Mouse (Mus musculus): Measurements from ENCODE around the gene Cdc42bpb. TPM values are rescaled to one million over a fixed set of nuclear protein-coding genes. Genes with fewer than 3 reads are reported as not detected.

Cdc42bpb gene
- polyA plus RNA-seq, 1 experiment, result 78.4 TPM

DNA sequence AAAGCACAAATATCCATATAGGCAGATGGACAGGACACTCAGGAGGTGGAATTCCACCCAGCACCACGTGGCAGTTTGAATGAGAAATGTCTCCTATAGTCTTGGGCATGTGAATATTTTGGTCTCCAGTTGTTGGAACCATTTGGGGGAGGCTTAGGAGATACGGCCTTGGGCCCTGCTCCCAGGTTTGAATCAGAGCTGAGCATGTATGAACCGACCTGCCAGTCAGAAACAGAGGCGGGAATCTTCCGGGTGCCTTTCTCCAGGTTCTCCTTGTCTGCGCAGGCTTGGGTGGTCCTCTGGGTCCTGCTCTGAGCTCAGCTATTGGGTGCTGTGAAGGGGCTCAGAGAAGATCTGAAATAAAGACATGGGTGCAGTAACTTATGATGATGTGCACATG is 16.5 kb upstream of the Cdc42bpb start:
- TF ChIP-seq POLR2A (IDR thresholded peaks at IDR 0.05; ENCODE audit: low read depth, low read length), result no peak
- TF ChIP-seq CTCF (IDR thresholded peaks at IDR 0.05; ENCODE audit: extremely low read depth, insufficient read depth, insufficient read length, insufficient replicate concordance), result no peak

DNA sequence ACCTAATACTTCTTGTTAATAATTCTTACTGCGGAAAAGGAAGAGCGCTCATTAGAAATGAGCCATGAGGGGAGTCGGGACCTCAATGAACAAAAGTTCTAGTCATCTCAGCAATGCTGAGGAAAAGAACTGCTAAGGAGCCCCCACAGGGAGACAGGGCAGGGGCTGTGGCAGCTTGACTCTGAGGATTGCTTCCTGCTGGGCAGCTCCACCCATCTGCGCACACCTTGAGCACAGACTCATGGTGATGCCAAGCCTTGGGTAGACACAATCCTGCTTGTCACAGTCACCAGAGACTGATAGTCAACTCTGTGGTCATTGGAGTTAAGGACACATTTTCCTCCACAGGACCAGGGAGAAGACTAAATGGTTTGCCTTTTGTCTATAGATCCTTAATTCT is 9.6 kb upstream of the Cdc42bpb start:
- WGBS, result 89% methylated on average over 4 of the region's 4 CpGs
- no peak overlapping the region for H3K4me3 ChIP-seq (ENCODE audit: extremely low read depth, insufficient read depth, insufficient read length)
- TF ChIP-seq POLR2A (IDR thresholded peaks at IDR 0.05; ENCODE audit: low read depth, low read length) (no peak), CTCF (IDR thresholded peaks at IDR 0.05; ENCODE audit: extremely low read depth, insufficient read depth, insufficient read length, insufficient replicate concordance) (no peak)
- no peak overlapping the region for H3K27ac ChIP-seq (ENCODE audit: insufficient read depth, low read length)
- no peaks in the 10 kb centered on the region for H3K4me1 ChIP-seq (ENCODE audit: control insufficient read depth, insufficient read depth, insufficient read length)
- no peaks in the 10 kb centered on the region for H3K36me3 ChIP-seq (ENCODE audit: control insufficient read depth, insufficient read depth, low read length)
- no peaks in the 10 kb centered on the region for H3K27me3 ChIP-seq (ENCODE audit: control insufficient read depth, insufficient read depth, low read length)
- DNase-seq (ENCODE audit: low read depth in 1 of 2, low spot score in 2 of 2), result no peak

More for the DNA sequence above, 16.5 kb upstream of the Cdc42bpb start:
- no peaks in the 10 kb centered on the region for H3K4me1 ChIP-seq (ENCODE audit: control insufficient read depth, insufficient read depth, insufficient read length)
- no peaks in the 10 kb centered on the region for H3K36me3 ChIP-seq (ENCODE audit: control insufficient read depth, insufficient read depth, low read length)
- no peak for DNase-seq (ENCODE audit: low read depth in 1 of 2, low spot score in 2 of 2)
- 83% methylated on average over 6 of the region's 6 CpGs for WGBS
- H3K27me3 ChIP-seq (ENCODE audit: control insufficient read depth, insufficient read depth, low read length), result no peaks in the 10 kb centered on the region
- no peak overlapping the region for H3K27ac ChIP-seq (ENCODE audit: insufficient read depth, low read length)
- no peak overlapping the region for H3K4me3 ChIP-seq (ENCODE audit: extremely low read depth, insufficient read depth, insufficient read length)

DNA sequence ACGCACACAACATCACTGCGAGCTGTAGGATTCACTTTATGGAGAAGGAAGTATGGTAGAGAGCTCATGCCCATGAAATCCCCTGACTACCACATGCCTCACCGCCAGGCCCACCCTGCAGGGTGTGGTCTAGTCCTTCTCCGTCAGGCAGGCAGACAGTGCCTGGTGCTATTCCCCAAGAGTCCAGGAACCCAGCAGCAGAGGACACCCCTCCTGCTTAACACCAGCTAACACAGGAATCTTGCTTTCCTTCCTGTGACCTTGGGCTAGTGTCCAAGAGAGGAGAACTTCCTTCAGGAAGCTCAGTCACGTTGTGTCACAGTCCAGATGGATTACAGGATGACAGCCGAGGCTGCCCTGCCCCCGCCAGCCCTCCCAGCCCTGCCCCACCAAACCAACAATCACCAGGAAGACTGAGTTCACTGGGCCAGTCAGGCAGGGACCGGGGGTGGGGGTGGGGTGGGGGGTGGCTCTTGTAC is 9.2 kb upstream of the Cdc42bpb start:
- WGBS, result 30% methylated on average over 8 of the region's 8 CpGs
- Histone ChIP-seq H3K27ac (ENCODE audit: insufficient read depth, low read length) (peak overlapping the region; percentile 16; the same call in 1 of the 2 replicates), H3K4me3 (ENCODE audit: extremely low read depth, insufficient read depth, insufficient read length) (no peak overlapping the region), H3K36me3 (ENCODE audit: control insufficient read depth, insufficient read depth, low read length) (no peaks in the 10 kb centered on the region), H3K4me1 (ENCODE audit: control insufficient read depth, insufficient read depth, insufficient read length) (no peaks in the 10 kb centered on the region), H3K27me3 (ENCODE audit: control insufficient read depth, insufficient read depth, low read length) (no peaks in the 10 kb centered on the region)
- TF ChIP-seq CTCF (IDR thresholded peaks at IDR 0.05; ENCODE audit: extremely low read depth, insufficient read depth, insufficient read length, insufficient replicate concordance), result no peak
- no peak for TF ChIP-seq POLR2A (IDR thresholded peaks at IDR 0.05; ENCODE audit: low read depth, low read length)
- no peak for DNase-seq (ENCODE audit: low read depth in 1 of 2, low spot score in 2 of 2)

DNA sequence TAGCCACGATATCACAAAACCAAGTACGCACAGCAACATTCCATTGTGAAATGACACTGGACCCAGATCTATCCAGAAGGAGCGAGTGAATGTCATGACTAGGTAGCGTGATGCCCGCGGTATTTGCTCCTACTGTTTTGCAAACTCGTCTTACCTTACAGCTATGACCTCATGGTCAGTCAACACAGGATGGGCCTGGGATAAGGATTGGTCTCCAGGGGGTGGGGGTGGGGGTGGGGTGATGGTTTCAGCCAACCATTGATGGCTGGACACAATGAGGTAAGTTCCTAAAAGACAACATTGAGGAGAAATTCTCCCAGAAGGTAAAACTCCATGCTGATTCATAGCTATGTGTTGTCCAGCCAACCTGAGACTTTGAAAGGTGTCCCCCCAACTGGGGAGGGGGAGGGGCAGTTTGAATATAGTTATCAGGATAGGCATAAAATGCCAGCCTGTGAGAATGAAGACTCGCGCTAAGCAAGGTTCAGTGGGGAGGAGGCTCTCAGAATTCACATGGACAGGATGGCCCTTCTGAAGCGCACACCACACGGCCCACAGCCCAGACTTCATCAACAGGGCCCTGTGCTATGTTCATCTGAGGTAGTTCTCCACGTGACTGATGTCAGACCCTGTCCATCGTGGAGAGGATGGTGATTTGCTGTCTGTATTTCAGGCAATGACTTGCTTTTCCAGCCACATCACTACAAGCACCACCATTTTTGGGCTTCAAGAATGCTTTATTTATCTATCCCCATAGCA is 8.5 kb upstream of the Cdc42bpb start:
- Histone ChIP-seq H3K4me1 (ENCODE audit: control insufficient read depth, insufficient read depth, insufficient read length) (no peaks in the 10 kb centered on the region), H3K4me3 (ENCODE audit: extremely low read depth, insufficient read depth, insufficient read length) (no peak overlapping the region), H3K27me3 (ENCODE audit: control insufficient read depth, insufficient read depth, low read length) (no peaks in the 10 kb centered on the region), H3K27ac (ENCODE audit: insufficient read depth, low read length) (peak overlapping the region; percentile 16; the same call in 1 of the 2 replicates), H3K36me3 (ENCODE audit: control insufficient read depth, insufficient read depth, low read length) (no peaks in the 10 kb centered on the region)
- TF ChIP-seq CTCF (IDR thresholded peaks at IDR 0.05; ENCODE audit: extremely low read depth, insufficient read depth, insufficient read length, insufficient replicate concordance) (no peak), POLR2A (IDR thresholded peaks at IDR 0.05; ENCODE audit: low read depth, low read length) (no peak)
- WGBS, result 80% methylated on average over 13 of the region's 13 CpGs
- DNase-seq (ENCODE audit: low read depth in 1 of 2, low spot score in 2 of 2), result no peak

DNA sequence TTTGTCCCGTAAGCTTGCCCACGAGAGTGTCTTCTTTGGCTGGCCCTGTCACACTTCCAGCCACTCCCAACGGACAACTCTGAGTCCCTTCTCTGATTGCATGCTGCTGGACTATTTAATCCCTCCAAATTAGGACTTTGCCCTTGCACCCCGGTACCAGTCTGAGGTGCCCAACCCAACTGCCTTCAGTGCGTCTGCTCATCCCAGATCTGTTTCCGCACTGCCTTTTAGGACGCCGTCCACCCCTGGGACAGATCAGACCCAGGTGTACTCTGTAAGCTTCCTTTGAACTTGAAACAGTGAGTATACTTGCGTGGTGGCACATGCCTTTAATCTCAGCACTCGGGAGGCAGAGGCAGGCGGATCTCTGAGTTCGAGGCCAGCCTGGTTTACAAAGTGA is 1.3 kb upstream of the Cdc42bpb start:
- H3K27me3 ChIP-seq (ENCODE audit: control insufficient read depth, insufficient read depth, low read length), result peaks cover 10% of the 10 kb centered on the region
- TF ChIP-seq CTCF (IDR thresholded peaks at IDR 0.05; ENCODE audit: extremely low read depth, insufficient read depth, insufficient read length, insufficient replicate concordance), result no peak
- no peak for TF ChIP-seq POLR2A (IDR thresholded peaks at IDR 0.05; ENCODE audit: low read depth, low read length)
- 71% methylated on average over 12 of the region's 12 CpGs for WGBS

DNA sequence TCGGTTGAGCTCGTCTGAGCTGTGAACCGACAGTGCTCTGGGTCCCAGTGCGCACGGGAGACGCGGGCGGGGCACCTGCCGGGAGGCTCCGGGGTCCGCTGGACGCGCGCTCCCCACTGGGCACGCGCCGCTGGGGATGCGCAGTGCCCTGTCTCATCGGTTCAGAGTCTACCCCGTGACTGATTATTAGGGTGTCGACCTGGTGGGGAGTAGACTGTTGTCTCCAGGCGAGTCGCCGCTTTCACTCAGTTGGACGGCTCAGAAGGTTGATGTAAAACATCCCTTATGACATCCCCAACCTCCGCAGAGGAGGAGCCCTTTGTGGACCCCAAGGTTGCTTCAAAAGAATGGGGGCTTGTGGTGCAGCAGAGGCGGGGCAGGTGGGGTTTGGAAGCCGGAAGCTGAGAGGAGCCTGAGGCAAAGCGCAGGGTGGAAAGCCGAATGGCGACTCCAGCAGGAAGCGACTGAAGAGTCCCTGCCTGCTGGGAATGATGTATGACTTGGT is 520 bp upstream of the Cdc42bpb start:
- Histone ChIP-seq H3K4me1 (ENCODE audit: control insufficient read depth, insufficient read depth, insufficient read length) (peaks cover 10% of the 10 kb centered on the region), H3K36me3 (ENCODE audit: control insufficient read depth, insufficient read depth, low read length) (no peaks in the 10 kb centered on the region), H3K27me3 (ENCODE audit: control insufficient read depth, insufficient read depth, low read length) (peaks cover 10% of the 10 kb centered on the region), H3K4me3 (ENCODE audit: extremely low read depth, insufficient read depth, insufficient read length) (peak overlapping the region; percentile 70), H3K27ac (ENCODE audit: insufficient read depth, low read length) (peak overlapping the region; percentile 65)
- no peak for DNase-seq (ENCODE audit: low read depth in 1 of 2, low spot score in 2 of 2)
- TF ChIP-seq POLR2A (IDR thresholded peaks at IDR 0.05; ENCODE audit: low read depth, low read length) (no peak), CTCF (IDR thresholded peaks at IDR 0.05; ENCODE audit: extremely low read depth, insufficient read depth, insufficient read length, insufficient replicate concordance) (no peak)
- 1% methylated on average over 32 of the region's 32 CpGs for WGBS

More for the DNA sequence above, 1.3 kb upstream of the Cdc42bpb start:
- no peak for DNase-seq (ENCODE audit: low read depth in 1 of 2, low spot score in 2 of 2)
- H3K36me3 ChIP-seq (ENCODE audit: control insufficient read depth, insufficient read depth, low read length), result no peaks in the 10 kb centered on the region
- no peak overlapping the region for H3K4me3 ChIP-seq (ENCODE audit: extremely low read depth, insufficient read depth, insufficient read length)
- H3K4me1 ChIP-seq (ENCODE audit: control insufficient read depth, insufficient read depth, insufficient read length), result peaks cover 10% of the 10 kb centered on the region
- no peak overlapping the region for H3K27ac ChIP-seq (ENCODE audit: insufficient read depth, low read length)

All from spleen, adult 2 months (tissue).